Mouse (Mus musculus): ENCODE results near the gene Fbxw11.
A peak's percentile ranks its signal among the peaks of the same experiment; 100 is the strongest.

Fbxw11 gene

DNA sequence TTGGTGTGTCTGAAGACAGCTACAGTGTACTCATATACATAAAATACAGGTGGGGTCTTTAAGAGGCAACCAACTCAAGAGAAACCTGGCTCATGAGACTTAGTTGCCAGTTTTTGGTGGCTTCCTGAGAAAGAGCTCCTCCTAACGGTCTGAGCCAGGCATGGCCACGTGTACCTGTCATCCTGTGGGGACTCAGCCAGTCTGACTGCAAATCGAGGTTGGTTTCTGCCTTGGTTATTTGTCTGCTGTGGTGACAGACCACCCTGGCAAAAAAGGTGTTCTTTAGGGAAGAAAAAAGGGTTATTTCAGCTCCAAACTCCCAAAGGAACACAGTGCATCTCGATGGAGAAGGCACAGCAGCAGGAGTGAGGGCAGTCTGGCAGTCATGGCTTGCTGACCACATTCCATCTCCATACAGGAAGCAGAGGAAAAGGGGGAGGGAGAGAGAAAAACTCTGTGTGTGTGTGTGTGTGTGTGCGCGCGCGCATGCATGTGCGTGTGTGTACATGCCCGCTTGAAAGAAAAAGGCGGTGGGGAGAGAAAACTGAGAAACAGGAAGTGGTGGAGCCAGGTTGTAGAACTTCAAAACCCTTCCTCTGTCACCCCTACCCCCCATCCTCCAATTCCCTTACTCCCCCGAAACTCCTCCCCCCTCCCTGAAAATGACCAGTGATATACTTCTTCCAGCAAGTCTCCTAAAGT, 126.3 kb downstream of the Fbxw11 start:
- DNase-seq: no peak

- peak in 1 of 2 experiments; percentile 14 for DNase-seq
These were observed 138.4 kb downstream of the Fbxw11 start for GRCm38 (mm10) chr11:32780747-32781536.

DNA sequence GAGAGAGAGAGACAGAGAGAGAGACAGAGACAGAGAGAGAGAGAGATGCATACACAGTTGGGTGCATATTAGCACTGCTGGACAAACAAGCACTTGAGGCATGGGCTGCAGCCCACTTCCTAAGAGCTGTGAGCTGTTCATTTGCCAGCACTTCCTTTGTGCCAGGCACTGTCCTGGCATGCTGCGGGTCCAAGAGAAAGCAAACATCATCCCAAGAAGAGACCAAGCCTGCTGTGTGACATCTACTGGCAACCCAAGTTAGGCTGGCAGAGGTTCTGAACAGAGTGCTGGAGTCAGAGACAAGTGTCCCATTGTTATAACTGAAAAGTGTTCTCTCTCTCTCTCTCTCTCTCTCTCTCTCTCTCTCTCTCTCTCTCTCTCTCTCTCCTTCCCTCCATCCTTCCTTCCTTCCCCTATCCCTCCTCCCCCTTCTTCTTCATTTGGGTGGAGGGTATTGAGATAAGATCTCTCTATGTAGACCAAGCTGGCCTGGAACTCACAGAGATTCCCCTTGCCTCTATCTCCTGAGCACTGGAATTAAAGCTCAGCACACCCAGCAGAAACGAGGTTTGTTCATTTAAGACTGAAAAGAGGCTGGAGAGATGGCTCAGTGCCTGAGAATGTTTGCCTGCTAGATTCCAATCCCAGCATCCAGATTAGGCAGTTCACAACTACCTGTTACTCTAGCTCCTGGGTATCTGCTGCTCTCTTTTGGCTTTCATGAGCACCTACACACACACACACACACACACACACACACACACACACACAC, 139.3 kb downstream of the Fbxw11 start:
- DNase-seq: no peak

DNA sequence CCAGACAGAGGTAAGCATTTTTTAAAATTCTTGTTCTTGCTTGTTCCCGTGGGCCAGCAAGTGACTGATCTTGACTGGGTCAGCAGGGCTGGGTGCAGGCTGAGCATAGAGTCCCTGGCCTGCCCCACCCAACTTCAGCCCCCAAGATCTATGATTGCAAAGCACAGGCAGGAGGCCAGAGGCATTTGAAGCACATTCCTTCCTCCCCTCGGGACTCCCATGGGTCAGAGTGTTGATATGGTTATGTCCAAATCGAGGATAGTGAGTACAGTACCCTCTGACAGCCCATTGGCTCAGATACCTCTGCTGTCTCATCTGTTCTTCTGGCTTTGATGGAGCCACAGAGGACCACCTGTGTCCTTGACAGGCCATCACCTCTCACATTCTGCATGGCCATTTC, 140.2 kb downstream of the Fbxw11 start:
- peak in 1 of 2 experiments; percentile 11 for DNase-seq

DNA sequence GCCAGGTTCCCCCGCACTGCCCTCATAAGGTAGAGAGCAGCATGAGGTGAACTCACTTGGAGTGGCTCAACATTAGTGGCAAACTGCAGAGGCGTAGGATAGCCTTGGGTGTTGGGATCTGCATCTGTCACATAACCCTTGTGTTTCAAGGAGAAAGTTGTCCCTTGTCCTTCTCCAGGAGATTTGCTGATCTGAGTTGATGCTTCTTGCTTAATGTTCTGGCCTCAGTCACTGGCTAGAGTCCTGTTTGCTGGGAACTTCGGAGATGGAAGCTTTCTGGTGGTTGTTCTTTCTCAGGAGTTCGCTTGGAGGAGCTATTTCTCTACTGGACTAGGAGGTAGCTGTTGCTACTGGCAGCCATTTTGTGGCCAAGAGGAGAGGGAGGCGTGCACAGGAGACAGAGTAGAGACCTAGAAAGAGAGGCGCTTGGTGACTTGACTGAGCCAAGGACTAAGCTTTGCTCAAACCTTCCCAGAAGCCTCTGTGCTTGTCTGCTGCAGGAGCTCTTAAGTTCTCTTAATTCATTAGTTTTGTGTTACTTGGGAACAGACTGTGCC, 143.1 kb downstream of the Fbxw11 start:
- no peak for DNase-seq

DNA sequence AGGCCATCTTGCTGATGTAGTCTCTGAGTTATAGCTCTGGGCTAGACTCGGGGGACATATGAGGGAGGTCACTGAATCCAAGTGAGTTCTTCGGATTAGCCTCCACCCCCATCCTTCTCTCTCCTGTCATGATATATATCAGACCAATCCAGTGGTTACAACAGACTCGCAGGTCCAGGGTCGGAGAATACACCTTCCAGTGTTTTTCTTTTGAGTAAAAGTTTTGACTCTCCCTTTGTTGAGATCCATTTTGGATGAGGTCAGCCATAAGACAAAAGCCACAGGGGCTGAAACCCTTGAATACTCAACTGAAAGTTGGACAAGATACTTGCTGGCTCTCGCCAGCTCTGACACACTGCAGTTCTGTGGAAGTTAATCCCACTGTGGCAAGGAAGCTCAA, 143.7 kb downstream of the Fbxw11 start:
- no peak for DNase-seq

GRCm38 (mm10) chr11:32794759-32795445, 152.4 kb downstream of the Fbxw11 start:
- no peak for DNase-seq
